Mouse (Mus musculus): ENCODE results near the gene Lrrk2. TPM values are rescaled to one million over a fixed set of nuclear protein-coding genes. Genes with fewer than 3 reads are reported as not detected.

Gene Lrrk2
- polyA plus RNA-seq, 1 experiment from 2014 or later: 2.6 TPM

GRCm38 (mm10) chr15:91700841-91701240, 27.9 kb downstream of the Lrrk2 start:
- H3K4me2 ChIP-seq (replicated peaks): no peak overlapping the region
- H3K27ac ChIP-seq: no peak overlapping the region
- no peaks in the 10 kb centered on the region for H3K9me3 ChIP-seq
- H3K9ac ChIP-seq: no peak overlapping the region
- WGBS: 50% methylated on average over 1 of the region's 1 CpGs
- no peak for ATAC-seq
- no peaks in the 10 kb centered on the region for H3K36me3 ChIP-seq
- H3K4me3 ChIP-seq (replicated peaks): no peak overlapping the region
- H3K27me3 ChIP-seq (replicated peaks): no peaks in the 10 kb centered on the region
- no peaks in the 10 kb centered on the region for H3K4me1 ChIP-seq (replicated peaks)

- Histone ChIP-seq H3K9me3 (no peaks in the 10 kb centered on the region), H3K4me1 (replicated peaks) (no peaks in the 10 kb centered on the region)
- WGBS: 56% methylated on average over 8 of the region's 8 CpGs
Observed at GRCm38 (mm10) chr15:91702991-91703715, 30.2 kb downstream of the Lrrk2 start.

GRCm38 (mm10) chr15:91704091-91704490, 31.1 kb downstream of the Lrrk2 start:
- no peaks in the 10 kb centered on the region for H3K36me3 ChIP-seq
- no peak overlapping the region for H3K4me3 ChIP-seq (replicated peaks)
- no peak overlapping the region for H3K4me2 ChIP-seq (replicated peaks)
- H3K27ac ChIP-seq: no peak overlapping the region
- no peaks in the 10 kb centered on the region for H3K9me3 ChIP-seq
- H3K9ac ChIP-seq: no peak overlapping the region
- ATAC-seq: no peak
- H3K4me1 ChIP-seq (replicated peaks): no peaks in the 10 kb centered on the region
- no peaks in the 10 kb centered on the region for H3K27me3 ChIP-seq (replicated peaks)
- WGBS: 89% methylated on average over 7 of the region's 7 CpGs

More at GRCm38 (mm10) chr15:91702991-91703715, 30.2 kb downstream of the Lrrk2 start:
- ATAC-seq: no peak
- H3K9ac ChIP-seq: no peak overlapping the region
- H3K27ac ChIP-seq: no peak overlapping the region
- H3K36me3 ChIP-seq: no peaks in the 10 kb centered on the region
- H3K4me2 ChIP-seq (replicated peaks): no peak overlapping the region
- no peak overlapping the region for H3K4me3 ChIP-seq (replicated peaks)
- no peaks in the 10 kb centered on the region for H3K27me3 ChIP-seq (replicated peaks)

DNA sequence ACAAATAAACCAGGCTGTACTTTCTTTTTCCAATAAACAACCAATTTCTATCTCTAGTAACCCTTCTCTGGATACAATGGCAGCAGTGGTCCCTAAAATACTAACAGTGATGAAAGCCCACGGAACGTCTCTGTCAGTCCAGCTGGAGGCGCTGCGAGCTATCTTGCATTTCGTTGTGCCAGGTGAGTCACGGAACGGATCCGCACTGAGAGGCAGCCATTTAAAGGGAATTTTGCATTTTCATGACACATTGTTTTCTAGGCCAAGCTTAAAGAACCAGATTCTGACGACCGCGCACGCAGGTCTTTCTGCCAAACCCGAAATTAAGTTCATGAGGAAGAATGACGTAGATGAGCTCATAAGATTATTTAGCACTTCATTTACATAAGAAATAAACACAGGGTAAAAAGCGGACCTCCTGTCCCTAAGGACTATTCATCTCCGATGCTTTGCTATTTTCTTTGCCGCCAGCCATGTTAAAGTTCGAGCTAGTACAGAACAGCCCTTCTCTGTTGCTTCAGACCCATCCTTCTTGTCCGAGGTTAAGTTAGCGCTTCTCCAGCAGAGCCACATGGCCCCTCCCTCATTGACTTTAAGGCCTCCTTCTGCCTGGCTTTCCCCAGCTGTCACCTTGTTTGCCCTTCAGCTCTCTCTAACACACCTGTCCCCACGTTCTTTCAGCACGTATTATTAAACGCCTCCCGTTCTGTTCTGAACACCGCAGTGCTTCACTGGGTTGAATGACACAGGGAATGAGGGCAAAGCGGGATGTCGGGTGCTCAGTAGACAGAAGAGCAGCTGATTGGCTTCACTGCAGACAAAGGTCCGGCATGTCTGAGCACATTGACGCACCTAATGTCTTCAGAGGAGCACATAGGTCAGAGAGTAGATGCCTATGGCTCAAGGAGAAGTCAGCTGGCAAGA, 36.5 kb downstream of the Lrrk2 start:
- H3K9me3 ChIP-seq: no peaks in the 10 kb centered on the region
- no peaks in the 10 kb centered on the region for H3K36me3 ChIP-seq
- peak; percentile 41; the same call in 1 of the 2 replicates for ATAC-seq
- H3K27me3 ChIP-seq (replicated peaks): no peaks in the 10 kb centered on the region
- H3K4me2 ChIP-seq (replicated peaks): peak overlapping the region; percentile 37
- H3K9ac ChIP-seq: no peak overlapping the region
- peak overlapping the region; percentile 6; the same call in 1 of the 2 replicates for H3K4me3 ChIP-seq (replicated peaks)
- H3K4me1 ChIP-seq (replicated peaks): no peaks in the 10 kb centered on the region
- no peak overlapping the region for H3K27ac ChIP-seq
- WGBS: 44% methylated on average over 29 of the region's 29 CpGs

DNA sequence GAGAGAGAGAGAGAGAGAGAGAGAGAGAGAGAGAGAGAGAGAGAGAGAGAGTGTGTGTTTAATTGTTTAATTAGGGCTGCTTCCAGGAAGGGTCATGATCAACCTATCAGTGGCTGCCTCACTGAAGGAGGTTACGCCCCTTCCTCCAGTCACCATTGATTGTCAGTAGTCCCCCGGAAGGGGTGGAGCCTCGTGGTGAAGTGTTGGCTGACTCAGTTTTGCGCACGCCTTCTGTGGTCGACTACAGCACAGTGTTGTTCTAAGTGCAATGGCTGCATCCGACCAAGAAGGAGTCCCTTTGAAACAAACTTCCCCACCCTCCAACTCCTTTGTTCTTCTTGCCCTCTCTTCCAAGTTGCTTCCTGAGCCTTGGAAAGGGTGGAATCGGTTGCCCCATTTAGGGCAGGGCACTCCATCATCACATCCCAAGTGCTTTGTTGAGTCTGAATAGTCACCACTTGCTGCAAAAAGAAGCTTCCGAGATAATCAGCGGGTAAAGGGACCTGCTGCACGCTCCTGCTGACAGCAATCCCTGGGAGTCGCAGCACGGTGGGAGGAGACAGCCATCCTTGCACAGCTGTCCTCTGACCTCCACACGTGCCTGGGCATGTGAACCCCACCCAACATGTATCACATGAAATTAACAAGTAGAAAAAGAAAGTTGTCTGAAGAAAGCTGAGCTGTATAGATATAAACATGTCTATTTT, 62.4 kb downstream of the Lrrk2 start:
- H3K36me3 ChIP-seq: no peaks in the 10 kb centered on the region
- H3K27ac ChIP-seq: no peak overlapping the region
- H3K4me3 ChIP-seq (replicated peaks): no peak overlapping the region
- no peaks in the 10 kb centered on the region for H3K4me1 ChIP-seq (replicated peaks)
- H3K4me2 ChIP-seq (replicated peaks): no peak overlapping the region
- WGBS: 83% methylated on average over 14 of the region's 14 CpGs
- no peaks in the 10 kb centered on the region for H3K27me3 ChIP-seq (replicated peaks)
- no peak for ATAC-seq
- no peak overlapping the region for H3K9ac ChIP-seq
- no peaks in the 10 kb centered on the region for H3K9me3 ChIP-seq

GRCm38 (mm10) chr15:91736791-91737533, 64.0 kb downstream of the Lrrk2 start:
- no peak overlapping the region for H3K9ac ChIP-seq
- H3K9me3 ChIP-seq: no peaks in the 10 kb centered on the region
- H3K27ac ChIP-seq: no peak overlapping the region
- no peaks in the 10 kb centered on the region for H3K27me3 ChIP-seq (replicated peaks)
- no peak for ATAC-seq
- H3K4me2 ChIP-seq (replicated peaks): no peak overlapping the region
- H3K4me1 ChIP-seq (replicated peaks): no peaks in the 10 kb centered on the region
- H3K4me3 ChIP-seq (replicated peaks): no peak overlapping the region
- no peaks in the 10 kb centered on the region for H3K36me3 ChIP-seq
- WGBS: 31% methylated on average over 15 of the region's 15 CpGs

DNA sequence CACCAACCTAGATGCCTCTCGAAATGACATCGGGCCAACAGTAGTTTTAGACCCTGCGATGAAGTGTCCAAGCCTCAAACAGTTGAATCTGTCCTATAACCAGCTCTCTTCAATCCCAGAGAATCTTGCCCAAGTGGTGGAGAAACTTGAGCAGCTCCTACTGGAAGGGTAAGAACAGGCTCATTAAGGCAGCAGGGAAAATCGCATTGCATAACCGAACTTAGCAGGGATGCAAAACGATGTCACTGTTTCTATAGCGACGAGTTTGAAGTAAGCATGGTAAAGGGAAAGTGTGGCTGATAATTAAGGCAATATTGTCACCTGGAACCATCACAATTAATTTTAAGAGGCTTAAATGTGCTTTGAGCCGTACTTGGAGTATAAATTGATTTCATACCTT, 65.8 kb downstream of the Lrrk2 start:
- Histone ChIP-seq H3K4me1 (replicated peaks) (no peaks in the 10 kb centered on the region), H3K9ac (no peak overlapping the region), H3K4me2 (replicated peaks) (no peak overlapping the region), H3K27me3 (replicated peaks) (no peaks in the 10 kb centered on the region), H3K9me3 (no peaks in the 10 kb centered on the region), H3K36me3 (no peaks in the 10 kb centered on the region), H3K4me3 (replicated peaks) (no peak overlapping the region), H3K27ac (no peak overlapping the region)
- 86% methylated on average over 9 of the region's 9 CpGs for WGBS
- no peak for ATAC-seq

DNA sequence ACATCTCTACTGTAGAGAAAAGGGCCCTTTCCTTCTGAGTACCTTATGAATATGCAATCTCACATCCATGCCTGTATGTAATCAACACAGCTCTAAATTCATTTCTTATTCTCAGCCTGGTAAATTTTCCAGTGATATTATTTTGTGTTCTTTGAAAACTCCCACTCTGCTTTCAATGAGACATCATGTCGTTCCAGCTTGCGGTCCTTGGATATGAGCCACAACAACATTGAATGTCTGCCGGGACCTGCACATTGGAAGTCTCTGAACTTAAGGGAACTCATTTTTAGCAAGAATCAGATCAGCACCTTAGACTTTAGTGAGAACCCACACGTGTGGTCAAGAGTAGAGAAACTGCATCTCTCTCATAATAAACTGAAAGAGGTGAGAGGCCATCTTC, 72.5 kb downstream of the Lrrk2 start:
- H3K36me3 ChIP-seq: no peaks in the 10 kb centered on the region
- ATAC-seq: no peak
- H3K27me3 ChIP-seq (replicated peaks): no peaks in the 10 kb centered on the region
- no peak overlapping the region for H3K9ac ChIP-seq
- no peak overlapping the region for H3K4me3 ChIP-seq (replicated peaks)
- WGBS: 88% methylated on average over 4 of the region's 4 CpGs
- H3K9me3 ChIP-seq: no peaks in the 10 kb centered on the region
- no peak overlapping the region for H3K27ac ChIP-seq
- H3K4me1 ChIP-seq (replicated peaks): no peaks in the 10 kb centered on the region
- H3K4me2 ChIP-seq (replicated peaks): no peak overlapping the region

GRCm38 (mm10) chr15:91752111-91752510, 79.1 kb downstream of the Lrrk2 start:
- 68% methylated on average over 12 of the region's 12 CpGs for WGBS
- H3K4me1 ChIP-seq (replicated peaks): no peaks in the 10 kb centered on the region
- no peak overlapping the region for H3K4me3 ChIP-seq (replicated peaks)
- H3K9me3 ChIP-seq: no peaks in the 10 kb centered on the region
- H3K36me3 ChIP-seq: no peaks in the 10 kb centered on the region
- H3K4me2 ChIP-seq (replicated peaks): no peak overlapping the region
- H3K9ac ChIP-seq: no peak overlapping the region
- no peaks in the 10 kb centered on the region for H3K27me3 ChIP-seq (replicated peaks)
- ATAC-seq: no peak
- no peak overlapping the region for H3K27ac ChIP-seq

- Histone ChIP-seq H3K4me2 (replicated peaks) (no peak overlapping the region), H3K9me3 (no peaks in the 10 kb centered on the region), H3K9ac (no peak overlapping the region), H3K27ac (no peak overlapping the region), H3K4me1 (replicated peaks) (no peaks in the 10 kb centered on the region), H3K4me3 (replicated peaks) (no peak overlapping the region), H3K27me3 (replicated peaks) (no peaks in the 10 kb centered on the region), H3K36me3 (no peaks in the 10 kb centered on the region)
- 81% methylated on average over 14 of the region's 14 CpGs for WGBS
- ATAC-seq: no peak
Observed at GRCm38 (mm10) chr15:91753378-91754080, 80.6 kb downstream of the Lrrk2 start.

GRCm38 (mm10) chr15:91754546-91754945, 81.6 kb downstream of the Lrrk2 start:
- H3K9ac ChIP-seq: no peak overlapping the region
- H3K27ac ChIP-seq: no peak overlapping the region
- 21% methylated on average over 3 of the region's 3 CpGs for WGBS
- no peaks in the 10 kb centered on the region for H3K27me3 ChIP-seq (replicated peaks)
- no peak overlapping the region for H3K4me3 ChIP-seq (replicated peaks)
- H3K9me3 ChIP-seq: no peaks in the 10 kb centered on the region
- ATAC-seq: no peak
- H3K4me2 ChIP-seq (replicated peaks): no peak overlapping the region
- no peaks in the 10 kb centered on the region for H3K4me1 ChIP-seq (replicated peaks)
- H3K36me3 ChIP-seq: no peaks in the 10 kb centered on the region
